Mouse (Mus musculus) A20 (cell line): ENCODE data around the gene Tubal3.

Source experiments
- DNase-seq: peaks from one replicate; pipeline ENCODE4 v3.0.0-alpha.2; 2011; ENCODE audit warnings: low read depth, low spot score

The Tubal3 gene

DNA sequence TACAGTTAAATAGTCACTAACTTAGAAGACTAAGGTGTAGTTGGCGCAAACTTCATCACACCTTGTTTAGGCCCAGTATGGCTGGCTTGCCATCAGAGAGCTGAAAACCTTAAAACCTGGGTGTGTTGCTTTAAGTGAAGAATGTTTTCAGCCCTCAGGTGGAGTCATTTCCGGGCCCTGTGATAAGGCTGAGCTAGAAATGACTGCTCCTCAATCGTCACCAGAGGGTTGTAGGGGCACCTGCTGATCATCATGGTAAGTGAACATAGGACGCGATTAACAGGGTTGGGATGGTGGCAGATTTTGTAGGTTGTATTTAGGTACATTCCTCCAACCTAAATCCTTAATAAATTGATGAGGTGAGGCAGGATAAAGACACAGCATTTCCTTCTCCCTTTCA is 6.4 kb downstream of the Tubal3 start:
- DNase-seq = no peak

DNA sequence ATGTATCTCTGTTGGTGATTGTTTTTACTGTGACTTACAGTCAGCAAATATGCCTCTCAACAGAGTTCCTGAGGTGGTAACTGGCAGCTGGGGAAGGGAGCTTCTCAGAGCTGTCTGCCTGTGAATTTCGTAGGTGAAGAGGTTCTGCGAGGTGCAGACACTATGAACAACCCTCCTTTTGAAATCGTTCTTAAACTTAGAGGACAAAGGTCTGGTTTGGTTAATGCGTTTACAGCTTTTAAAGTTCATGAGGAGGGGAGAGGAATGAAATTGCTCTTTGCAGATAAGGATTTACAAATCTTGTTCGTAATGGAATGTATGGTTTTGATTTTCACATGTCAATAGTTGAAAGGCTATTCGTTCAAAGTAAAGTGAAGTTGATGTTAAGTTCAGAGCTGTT is 7.6 kb downstream of the Tubal3 start:
- DNase-seq = no peak

DNA sequence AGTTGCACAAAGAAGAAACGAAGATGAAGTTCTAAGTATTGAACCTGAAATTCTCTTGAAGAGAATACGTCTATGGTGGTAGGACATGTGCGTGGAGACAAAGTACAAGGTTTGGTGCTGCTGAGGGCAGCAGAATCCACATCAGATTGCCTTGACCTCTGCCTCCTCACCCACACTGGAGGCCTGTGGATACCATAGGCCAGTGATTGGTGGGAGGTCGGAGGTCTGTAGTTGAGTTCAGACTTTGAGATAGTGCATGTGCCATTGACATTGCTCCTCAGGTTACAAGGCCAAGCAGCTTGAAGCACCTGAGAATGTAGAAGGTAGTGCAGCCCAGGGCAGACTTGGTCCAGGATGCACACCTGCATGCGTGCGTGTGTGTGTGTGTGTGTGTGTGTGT is 8.0 kb downstream of the Tubal3 start:
- no peak for DNase-seq

GRCm38 (mm10) chr13:3944699-3945098 is 26.6 kb downstream of the Tubal3 start:
- no peak for DNase-seq

DNA sequence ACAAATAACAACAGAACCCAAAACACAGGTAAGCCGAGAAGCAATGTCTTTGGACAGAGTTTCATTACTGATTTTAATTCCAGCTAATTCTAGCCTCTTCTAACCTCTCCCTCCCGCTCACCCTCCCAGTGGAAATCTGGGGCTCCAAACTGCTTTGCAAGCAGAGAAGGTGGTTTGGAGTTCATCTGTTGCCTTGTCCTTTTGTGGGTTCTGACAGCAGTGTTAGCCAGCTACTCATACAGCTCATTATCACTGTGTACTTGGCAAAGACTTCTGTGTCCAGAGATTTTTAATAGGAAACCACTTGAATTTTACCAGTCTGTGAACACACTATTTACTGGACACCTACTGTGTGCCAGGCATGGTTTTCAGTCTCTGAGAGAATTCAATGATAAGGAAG is 27.2 kb downstream of the Tubal3 start, which contains the start of gene Ucn3:
Gene Ucn3, minus strand, starts transcription at position 101 of the 400 bp plus-strand sequence.
- no peak for DNase-seq

DNA sequence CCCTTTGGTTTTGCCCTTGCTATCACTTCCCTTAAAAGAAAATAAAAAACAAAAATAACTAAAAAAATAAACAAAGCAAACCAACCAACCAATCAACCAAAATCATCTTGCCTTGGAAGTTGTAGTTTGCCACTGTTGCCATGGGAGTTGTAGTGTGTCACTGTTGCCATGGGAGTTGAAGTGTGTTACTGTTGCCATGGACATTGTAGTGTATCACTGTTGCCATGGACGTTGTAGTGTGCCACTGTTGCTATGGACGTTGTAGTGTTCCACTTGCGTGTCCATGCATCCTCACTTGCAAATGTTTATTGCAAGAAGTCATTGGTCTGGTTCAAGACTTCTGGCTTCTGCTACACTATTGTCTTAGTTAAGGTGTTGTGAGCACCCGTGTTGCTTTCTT is 29.2 kb downstream of the Tubal3 start:
- no peak for DNase-seq

DNA sequence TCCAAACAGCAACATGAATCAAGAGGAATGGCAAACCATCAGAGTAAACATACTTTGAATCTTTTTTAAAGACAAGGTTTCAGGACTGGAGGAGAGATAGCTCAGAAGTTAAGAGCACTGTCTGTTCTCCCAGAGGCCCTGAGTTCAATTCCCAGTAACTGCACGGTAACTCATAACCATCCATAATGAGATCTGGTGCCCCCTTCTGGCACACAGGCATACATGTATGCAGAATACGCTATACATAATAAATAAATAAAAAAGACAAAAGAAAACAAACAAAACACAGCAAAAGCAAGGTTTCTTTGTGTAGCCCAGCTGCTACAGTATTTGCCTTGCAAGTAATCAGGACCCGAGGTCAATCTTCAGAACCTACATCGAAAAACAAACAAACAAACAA is 31.4 kb downstream of the Tubal3 start:
- peak; percentile 18 for DNase-seq

- DNase-seq = peak; percentile 34
Measured at GRCm38 (mm10) chr13:3951198-3951914, 33.3 kb downstream of the Tubal3 start.

DNA sequence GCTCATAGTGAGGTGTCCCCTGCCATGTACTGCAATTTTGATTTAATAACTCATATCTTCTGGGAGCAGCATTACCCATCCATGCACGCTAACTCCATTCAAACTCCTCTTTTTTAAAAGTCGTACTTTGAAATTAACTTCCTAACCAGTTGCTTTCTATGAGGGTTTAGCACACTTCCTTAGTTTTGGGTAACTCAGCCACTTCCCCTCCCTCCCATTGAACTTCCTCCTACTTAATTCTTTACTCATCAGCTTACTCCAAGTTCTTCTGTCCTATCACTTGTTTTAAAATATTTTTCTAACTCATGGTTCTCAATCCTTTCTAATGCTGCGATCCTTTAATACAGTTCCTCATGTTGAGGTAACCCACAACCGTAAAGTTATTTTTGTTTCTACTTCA is 50.8 kb downstream of the Tubal3 start:
- no peak for DNase-seq
